Mouse (Mus musculus): ENCODE measurements around the gene Btk. TPM values are rescaled to one million over a fixed set of nuclear protein-coding genes. Genes with fewer than 3 reads are reported as not detected.

Btk gene
- polyA plus RNA-seq, 1 experiment from 2014 or later: 1.4 TPM

GRCm38 (mm10) chrX:134601380-134602120 lies 18.2 kb upstream of the Btk start:
- 23% methylated on average over 40 of the region's 43 CpGs for WGBS
- Histone ChIP-seq H3K9ac (peak overlapping the region; percentile 72), H3K27ac (peak overlapping the region; percentile 95), H3K4me1 (peaks cover 4% of the 10 kb centered on the region), H3K36me3 (no peaks in the 10 kb centered on the region), H3K4me3 (peak overlapping the region; percentile 53), H3K4me2 (peak overlapping the region; percentile 57), H3K9me3 (no peaks in the 10 kb centered on the region), H3K27me3 (peaks cover 3% of the 10 kb centered on the region; the same call in 1 of the 2 replicates)
- ATAC-seq (ENCODE audit: insufficient number of reproducible peaks, insufficient read depth, low FRiP score, low TSS enrichment, low read depth): peak; percentile 81

- Histone ChIP-seq H3K9ac (peak within 1 kb of the TSS; percentile 72), H3K36me3 (no peaks in the 10 kb centered on the region), H3K4me2 (peak within 1 kb of the TSS; percentile 63), H3K4me3 (peak within 1 kb of the TSS; percentile 53), H3K9me3 (no peaks in the 10 kb centered on the region), H3K4me1 (peaks cover 4% of the 10 kb centered on the region), H3K27ac (peak within 1 kb of the TSS; percentile 95), H3K27me3 (peaks cover 3% of the 10 kb centered on the region; the same call in 1 of the 2 replicates)
- ATAC-seq (ENCODE audit: insufficient number of reproducible peaks, insufficient read depth, low FRiP score, low TSS enrichment, low read depth): peak; percentile 98
- 22% methylated on average over 33 of the region's 33 CpGs for WGBS
Measured at GRCm38 (mm10) chrX:134600659-134601379, 17.4 kb upstream of the Btk start, which contains the start of the genes Gla and Hnrnph2. Gla (minus strand) TSS chrX:134601125. Hnrnph2 (plus strand) TSS chrX:134601179.

- Histone ChIP-seq H3K4me1 (peaks cover 4% of the 10 kb centered on the region), H3K27me3 (peaks cover 3% of the 10 kb centered on the region; the same call in 1 of the 2 replicates), H3K9ac (peak overlapping the region; percentile 68), H3K9me3 (no peaks in the 10 kb centered on the region), H3K4me2 (peak overlapping the region; percentile 63), H3K27ac (peak overlapping the region; percentile 73; the same call in 1 of the 2 replicates), H3K4me3 (peak overlapping the region; percentile 53), H3K36me3 (no peaks in the 10 kb centered on the region)
- WGBS: 31% methylated on average over 10 of the region's 10 CpGs
- no peak for ATAC-seq (ENCODE audit: insufficient number of reproducible peaks, insufficient read depth, low FRiP score, low TSS enrichment, low read depth)
Measured at GRCm38 (mm10) chrX:134599922-134600565, 16.7 kb upstream of the Btk start.

GRCm38 (mm10) chrX:134589836-134590235 lies 6.5 kb upstream of the Btk start:
- H3K4me3 ChIP-seq: no peak overlapping the region
- 43% methylated on average over 5 of the region's 5 CpGs for WGBS
- peaks cover 8% of the 10 kb centered on the region; the same call in 1 of the 2 replicates for H3K36me3 ChIP-seq
- 0 out of 2 replicates have a peak, but pooled peaks cover 4% of the 10 kb centered on the region for H3K4me1 ChIP-seq
- H3K27me3 ChIP-seq: no peaks in the 10 kb centered on the region; the same call in 1 of the 2 replicates
- H3K9me3 ChIP-seq: no peaks in the 10 kb centered on the region
- no peak overlapping the region for H3K9ac ChIP-seq
- no peak overlapping the region for H3K27ac ChIP-seq
- ATAC-seq (ENCODE audit: insufficient number of reproducible peaks, insufficient read depth, low FRiP score, low TSS enrichment, low read depth): no peak
- H3K4me2 ChIP-seq: no peak overlapping the region

GRCm38 (mm10) chrX:134588997-134589396 lies 5.6 kb upstream of the Btk start:
- no peak overlapping the region for H3K4me2 ChIP-seq
- H3K36me3 ChIP-seq: peaks cover 8% of the 10 kb centered on the region; the same call in 1 of the 2 replicates
- no peak overlapping the region for H3K9ac ChIP-seq
- H3K4me1 ChIP-seq: 0 out of 2 replicates have a peak, but pooled peaks cover 4% of the 10 kb centered on the region
- ATAC-seq (ENCODE audit: insufficient number of reproducible peaks, insufficient read depth, low FRiP score, low TSS enrichment, low read depth): no peak
- H3K9me3 ChIP-seq: no peaks in the 10 kb centered on the region
- H3K27ac ChIP-seq: no peak overlapping the region
- WGBS: 85% methylated on average over 3 of the region's 3 CpGs
- no peak overlapping the region for H3K4me3 ChIP-seq
- H3K27me3 ChIP-seq: peaks cover 7% of the 10 kb centered on the region

GRCm38 (mm10) chrX:134588261-134588660 lies 4.9 kb upstream of the Btk start:
- Histone ChIP-seq H3K4me2 (no peak overlapping the region), H3K4me1 (0 out of 2 replicates have a peak, but pooled peaks cover 4% of the 10 kb centered on the region), H3K27me3 (peaks cover 7% of the 10 kb centered on the region), H3K9ac (no peak overlapping the region), H3K4me3 (no peak overlapping the region), H3K36me3 (peaks cover 8% of the 10 kb centered on the region; the same call in 1 of the 2 replicates), H3K9me3 (no peaks in the 10 kb centered on the region), H3K27ac (no peak overlapping the region)
- WGBS: 76% methylated on average over 4 of the region's 4 CpGs
- no peak for ATAC-seq (ENCODE audit: insufficient number of reproducible peaks, insufficient read depth, low FRiP score, low TSS enrichment, low read depth)

- 37% methylated on average over 8 of the region's 8 CpGs for WGBS
- no peak for ATAC-seq (ENCODE audit: insufficient number of reproducible peaks, insufficient read depth, low FRiP score, low TSS enrichment, low read depth)
- Histone ChIP-seq H3K27ac (no peak overlapping the region), H3K4me2 (peak overlapping the region; percentile 63), H3K9ac (peak overlapping the region; percentile 79), H3K4me1 (0 out of 2 replicates have a peak, but pooled peaks cover 4% of the 10 kb centered on the region), H3K27me3 (peaks cover 7% of the 10 kb centered on the region), H3K4me3 (peak overlapping the region; percentile 53), H3K36me3 (peaks cover 8% of the 10 kb centered on the region; the same call in 1 of the 2 replicates), H3K9me3 (no peaks in the 10 kb centered on the region)
Measured at GRCm38 (mm10) chrX:134586447-134586846, 3.1 kb upstream of the Btk start.

- ATAC-seq (ENCODE audit: insufficient number of reproducible peaks, insufficient read depth, low FRiP score, low TSS enrichment, low read depth): peak; percentile 93
- Histone ChIP-seq H3K4me2 (peak within 1 kb of the TSS; percentile 63), H3K27ac (peak within 1 kb of the TSS; percentile 92), H3K4me1 (0 out of 2 replicates have a peak, but pooled peaks cover 4% of the 10 kb centered on the region), H3K4me3 (peak within 1 kb of the TSS; percentile 53), H3K9ac (peak within 1 kb of the TSS; percentile 79), H3K27me3 (peaks cover 7% of the 10 kb centered on the region), H3K9me3 (no peaks in the 10 kb centered on the region), H3K36me3 (peaks cover 8% of the 10 kb centered on the region; the same call in 1 of the 2 replicates)
- 21% methylated on average over 45 of the region's 45 CpGs for WGBS
Measured at GRCm38 (mm10) chrX:134585103-134586002, 2.0 kb upstream of the Btk start, which contains the start of gene Rpl36a. Rpl36a (plus strand) TSS chrX:134585654.

- Histone ChIP-seq H3K36me3 (no peaks in the 10 kb centered on the region), H3K4me2 (no peak overlapping the region), H3K9ac (no peak overlapping the region), H3K4me3 (no peak overlapping the region), H3K27ac (no peak overlapping the region), H3K27me3 (peaks cover 7% of the 10 kb centered on the region), H3K9me3 (no peaks in the 10 kb centered on the region), H3K4me1 (0 out of 2 replicates have a peak, but pooled peaks cover 4% of the 10 kb centered on the region)
- no peak for ATAC-seq (ENCODE audit: insufficient number of reproducible peaks, insufficient read depth, low FRiP score, low TSS enrichment, low read depth)
- WGBS: 87% methylated on average over 11 of the region's 11 CpGs
Measured at GRCm38 (mm10) chrX:134582270-134582669, 1.1 kb downstream of the Btk start.

- Histone ChIP-seq H3K4me3 (no peak overlapping the region), H3K27ac (no peak overlapping the region), H3K9ac (no peak overlapping the region), H3K36me3 (no peaks in the 10 kb centered on the region), H3K27me3 (peaks cover 7% of the 10 kb centered on the region), H3K9me3 (no peaks in the 10 kb centered on the region), H3K4me1 (no peaks in the 10 kb centered on the region), H3K4me2 (no peak overlapping the region)
- no peak for ATAC-seq (ENCODE audit: insufficient number of reproducible peaks, insufficient read depth, low FRiP score, low TSS enrichment, low read depth)
- WGBS: 80% methylated on average over 14 of the region's 14 CpGs
Measured at GRCm38 (mm10) chrX:134580528-134581305, 2.7 kb downstream of the Btk start.

Data from embryonic facial prominence, embryonic 13.5 days (tissue).